Mouse (Mus musculus) spleen, postnatal 14 days (tissue): ENCODE measurements around the gene Frmd8.

ENCODE experiments used
- DNase-seq, 2 experiments: peaks; one replicate each; pipeline ENCODE4 v3.0.0; 2021 to 2022; ENCODE audit warnings: low spot score in 2 of 2

The Frmd8 gene

DNA sequence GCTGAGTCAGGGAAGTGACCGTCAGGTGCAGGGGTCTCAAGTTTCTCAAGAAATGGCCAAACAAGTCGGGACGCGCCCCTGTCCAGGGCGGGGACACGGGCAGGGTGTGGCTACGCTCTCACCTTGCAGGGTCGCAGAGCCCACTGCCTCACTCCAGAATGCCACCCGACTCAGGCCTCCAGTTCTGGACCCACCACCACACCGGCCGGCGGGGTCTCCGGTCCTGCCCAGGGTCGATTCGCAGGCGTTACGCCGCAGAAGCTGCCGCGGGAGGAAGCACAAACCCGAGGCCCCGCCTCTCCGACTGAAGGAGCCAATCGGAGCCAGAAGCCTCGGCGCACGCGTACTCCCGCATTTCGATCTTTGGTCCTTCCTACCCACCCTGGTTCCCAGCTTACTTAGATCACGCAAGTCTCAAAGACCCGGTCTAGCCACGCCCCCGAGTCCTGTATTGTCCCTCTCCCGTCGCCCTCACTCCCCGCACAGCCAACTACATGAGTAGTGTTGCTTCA, at the start of gene Frmd8:
Frmd8 (minus strand) TSS at position 306 of the 512 bp plus-strand sequence.
- peak; percentile 87 to 89 for DNase-seq

DNA sequence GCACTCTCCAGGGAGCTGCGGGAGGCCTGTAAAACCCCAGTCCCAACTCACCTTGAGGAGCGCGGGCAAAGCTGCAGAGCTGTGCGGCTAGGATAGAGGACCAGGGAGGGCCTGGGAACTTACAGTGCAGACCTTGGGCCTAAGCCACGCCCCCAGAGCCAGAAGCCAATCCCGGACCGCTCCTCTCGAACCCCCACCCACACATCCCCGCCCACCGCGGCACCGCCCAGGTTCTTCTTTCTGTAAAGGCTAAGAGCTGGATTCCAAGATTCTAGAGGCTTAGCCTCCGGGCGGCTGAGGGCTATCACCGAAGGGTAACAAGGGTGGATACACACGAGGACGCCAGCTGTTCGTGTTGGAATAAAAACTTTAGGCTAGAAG, 49.6 kb upstream of the Frmd8 start, which contains the start of gene Cdc42ep2:
Cdc42ep2 (minus strand) TSS at position 104 of the 381 bp plus-strand sequence.
- peak; percentile 91 to 93 for DNase-seq

DNA sequence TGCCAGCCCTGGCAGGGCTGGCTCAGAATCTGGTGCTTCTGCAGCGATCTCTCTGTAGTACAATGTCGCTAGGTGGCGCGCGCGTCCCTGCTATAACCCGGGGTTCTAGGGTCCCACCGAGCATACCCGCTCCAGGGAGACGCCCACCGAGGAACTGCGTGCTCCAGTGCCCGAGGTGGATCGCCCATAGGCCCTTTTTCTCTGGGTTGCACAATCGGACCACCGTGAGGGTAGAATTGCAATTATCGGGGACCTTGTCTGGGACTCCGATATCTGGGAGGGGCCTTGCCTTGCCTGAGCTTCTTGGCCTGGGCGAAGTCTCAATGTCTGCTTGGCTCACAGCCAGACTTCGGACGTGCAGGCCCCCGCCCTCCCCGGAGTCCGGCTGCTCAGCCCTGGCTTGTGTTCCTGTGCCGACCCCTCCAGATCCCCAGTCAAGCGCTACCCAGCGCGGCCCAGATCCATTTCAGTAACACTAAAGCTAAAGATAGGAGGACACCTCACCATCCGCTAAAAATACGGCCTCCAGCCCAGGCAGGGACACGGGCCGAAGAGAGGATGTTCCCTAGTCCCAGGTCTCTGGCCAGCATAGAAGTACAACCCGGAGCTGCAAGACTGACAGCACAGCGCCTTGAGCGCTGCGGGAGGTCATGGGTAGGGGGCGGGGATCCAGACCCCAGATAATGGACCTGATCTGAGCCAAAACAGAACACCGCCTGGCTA, 49.1 kb upstream of the Frmd8 start:
- DNase-seq = peak; percentile 75 to 86

DNA sequence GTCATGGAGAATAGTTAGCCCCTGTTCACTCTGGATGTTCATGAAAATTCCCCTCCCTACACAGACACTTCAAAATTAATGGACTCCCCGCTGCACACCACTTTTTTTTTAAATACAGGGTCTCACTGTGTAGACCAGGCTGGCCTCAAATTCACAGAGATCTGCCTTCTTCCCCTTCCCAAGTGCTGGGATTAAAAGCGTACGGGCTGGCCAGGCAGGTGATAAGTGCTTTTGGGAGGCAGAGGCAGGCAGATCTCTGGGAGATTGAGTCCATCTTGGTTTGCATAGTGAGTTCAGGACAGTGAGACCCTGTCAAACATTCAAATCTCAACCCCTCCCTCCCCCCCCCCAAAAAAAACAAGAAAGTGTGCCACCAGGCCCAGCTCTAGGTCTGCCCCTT, 47.9 kb upstream of the Frmd8 start:
- no peak for DNase-seq

DNA sequence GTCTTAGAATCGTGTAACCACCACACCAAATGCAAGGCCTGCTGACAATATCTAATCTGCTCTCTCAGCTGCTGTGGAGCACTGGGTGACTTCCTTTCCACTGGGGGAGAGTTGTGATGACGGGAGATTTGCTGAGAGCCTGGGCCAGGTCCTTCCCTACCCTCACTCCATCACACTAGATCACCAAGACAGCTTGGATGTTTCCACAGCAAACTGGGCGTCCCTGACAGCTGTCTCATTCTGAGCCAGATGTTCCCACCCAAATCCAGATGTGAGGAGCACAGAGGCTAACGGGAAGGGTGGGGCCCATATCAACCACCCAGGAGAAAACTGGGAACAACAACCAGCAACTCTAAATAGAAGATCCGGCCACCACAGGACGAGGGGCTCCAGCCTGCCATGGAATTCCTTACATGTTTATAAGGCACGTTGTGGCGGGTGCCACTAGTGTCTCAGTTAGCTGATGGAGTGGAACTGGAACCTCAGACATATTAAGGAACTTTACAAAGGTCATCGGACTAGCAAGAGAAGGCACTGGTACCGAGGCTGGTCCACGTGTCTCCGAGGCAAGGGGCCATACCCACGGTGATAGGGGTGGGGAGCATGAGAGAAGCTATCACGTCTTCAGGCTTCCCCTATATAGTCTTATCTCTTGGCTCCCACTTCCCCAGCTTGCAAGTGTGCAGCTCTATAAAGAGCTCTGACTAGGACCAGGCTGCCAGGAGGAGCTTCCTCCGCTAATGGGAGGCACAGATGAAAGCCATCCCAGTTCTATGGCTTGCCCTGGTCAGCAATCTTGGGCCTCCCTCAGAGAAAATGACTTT, 47.3 kb upstream of the Frmd8 start:
- no peak for DNase-seq

DNA sequence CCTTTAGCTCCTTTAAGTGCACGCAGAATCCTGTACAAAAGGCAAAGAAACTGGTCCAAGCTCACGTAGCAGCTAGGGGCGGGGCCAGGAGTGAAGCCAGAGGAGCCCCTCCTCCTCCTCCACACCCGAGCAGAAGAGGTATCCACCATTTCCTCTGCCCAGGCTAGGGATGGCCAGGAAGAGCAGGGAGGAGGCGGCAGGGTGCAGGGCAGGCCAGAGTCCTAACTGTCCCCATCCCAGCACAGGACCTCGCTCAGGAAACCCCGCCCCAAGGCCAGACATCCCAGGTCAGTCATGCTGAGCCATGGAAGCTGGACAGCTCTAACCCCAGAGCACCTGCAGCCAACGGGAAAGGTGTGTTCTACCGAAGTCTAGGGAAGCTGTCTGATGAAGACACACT, 46.6 kb upstream of the Frmd8 start:
- DNase-seq = no peak

DNA sequence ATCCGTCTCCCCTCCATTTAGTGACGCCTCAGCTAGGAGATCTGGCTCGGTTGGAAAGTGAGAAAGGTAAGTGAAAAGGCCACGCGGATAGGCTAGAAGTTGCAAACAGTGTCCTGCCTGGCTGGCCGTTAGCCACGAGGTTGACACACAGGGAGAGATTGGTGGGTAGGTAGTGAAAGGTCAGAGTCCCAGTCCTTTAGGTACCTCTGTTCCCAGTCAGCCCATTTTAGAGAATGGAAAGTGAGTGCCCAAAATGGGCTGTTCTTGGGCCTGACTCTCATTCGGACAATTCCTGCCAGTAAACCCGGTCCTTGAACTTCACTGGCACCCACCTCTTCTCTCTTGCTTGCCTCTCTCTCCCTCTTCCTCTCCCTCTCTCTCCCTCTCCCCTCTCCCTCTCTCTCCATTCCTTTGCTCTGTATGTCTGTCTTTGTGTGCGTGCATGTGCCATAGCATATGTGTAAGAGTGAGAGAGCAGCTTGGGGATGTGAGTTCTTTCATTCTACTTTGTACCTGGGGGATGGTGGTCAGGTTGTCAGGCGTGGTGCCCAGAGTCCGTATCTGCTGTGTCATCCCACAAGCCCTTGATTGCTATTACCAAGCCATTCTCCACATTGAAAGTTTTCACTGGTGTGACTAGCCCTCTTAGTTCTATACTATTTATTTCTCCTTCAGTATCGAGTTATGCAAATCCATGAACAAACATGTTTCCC, 38.1 kb upstream of the Frmd8 start, which contains the start of gene Dpf2:
Dpf2 (minus strand) TSS at position 4 of the 713 bp plus-strand sequence.
- DNase-seq = no peak

DNA sequence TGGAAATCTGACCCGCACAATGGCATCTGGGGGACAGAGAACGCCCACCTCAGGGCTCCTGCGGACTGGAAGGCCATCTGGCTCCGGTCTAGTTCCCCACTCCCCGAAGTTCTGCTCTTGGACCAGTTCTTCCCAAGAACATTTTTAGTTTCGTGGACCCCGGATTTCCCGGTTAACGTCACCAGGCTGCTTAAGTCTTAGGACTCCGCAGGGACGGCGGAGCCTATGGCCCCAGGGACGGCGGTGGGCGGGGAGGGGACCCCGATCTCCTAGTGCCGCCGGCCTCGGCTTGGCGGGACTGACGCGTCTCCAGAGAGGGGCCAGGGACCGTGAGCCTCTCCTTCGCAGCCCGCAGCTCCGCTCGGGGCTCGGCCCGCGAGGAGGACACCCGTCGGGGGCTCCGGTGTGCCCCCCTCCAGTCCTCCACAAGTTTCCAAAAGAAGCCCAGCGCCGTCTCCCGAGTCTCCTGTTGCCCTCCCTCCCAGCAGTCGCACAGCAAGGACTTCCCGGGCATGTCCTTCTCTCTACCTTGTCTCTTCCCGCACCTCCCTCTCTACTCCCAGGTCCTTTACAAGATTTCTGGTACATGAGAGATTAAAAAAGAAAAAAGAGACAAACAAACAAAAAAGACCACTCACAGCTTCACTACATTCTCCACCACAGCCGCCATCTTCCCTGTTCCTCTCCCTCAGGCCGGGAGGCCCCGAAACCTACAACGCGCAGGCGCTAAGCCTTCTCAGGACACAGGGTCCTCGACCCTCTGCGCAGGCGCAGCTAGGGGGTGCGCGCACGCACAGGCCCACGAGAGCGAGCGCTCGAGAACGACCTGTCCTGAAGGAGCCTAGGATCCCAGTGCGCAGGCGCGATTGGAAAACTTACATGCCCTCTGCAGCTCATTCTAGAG, 37.3 kb upstream of the Frmd8 start:
- peak; percentile 98 for DNase-seq

DNA sequence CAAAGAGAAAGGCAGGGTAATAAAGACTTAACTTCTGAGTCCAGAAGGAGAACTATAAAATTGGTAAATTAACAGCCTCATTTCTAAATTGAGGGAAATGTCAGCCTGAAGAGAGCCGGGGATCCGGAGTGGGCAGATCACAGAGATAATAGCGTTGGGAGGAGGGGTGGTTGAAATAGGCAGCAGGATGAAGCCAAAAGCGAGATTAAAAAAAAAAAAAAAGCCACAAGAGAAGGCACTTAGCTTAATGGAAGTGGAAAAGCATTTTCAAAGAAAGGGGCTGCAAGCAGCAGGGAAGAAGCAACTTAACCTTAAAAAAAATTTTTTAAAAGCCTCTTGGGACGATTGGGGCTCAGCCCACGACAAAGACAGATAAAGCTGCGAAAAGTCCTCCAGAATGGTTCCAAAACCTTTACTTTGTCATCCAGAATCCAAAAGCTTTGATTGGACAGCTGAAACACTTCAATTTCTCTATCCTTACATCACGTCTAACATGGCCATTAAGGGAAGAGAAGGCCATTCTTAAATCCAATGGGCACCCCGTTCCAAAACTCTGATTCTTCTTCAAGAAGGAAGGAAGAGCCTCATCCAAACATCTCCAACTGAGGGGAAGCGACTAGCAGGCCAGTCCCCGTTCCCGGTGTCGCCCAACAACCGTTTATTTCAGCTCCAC, 36.5 kb upstream of the Frmd8 start:
- DNase-seq = no peak

DNA sequence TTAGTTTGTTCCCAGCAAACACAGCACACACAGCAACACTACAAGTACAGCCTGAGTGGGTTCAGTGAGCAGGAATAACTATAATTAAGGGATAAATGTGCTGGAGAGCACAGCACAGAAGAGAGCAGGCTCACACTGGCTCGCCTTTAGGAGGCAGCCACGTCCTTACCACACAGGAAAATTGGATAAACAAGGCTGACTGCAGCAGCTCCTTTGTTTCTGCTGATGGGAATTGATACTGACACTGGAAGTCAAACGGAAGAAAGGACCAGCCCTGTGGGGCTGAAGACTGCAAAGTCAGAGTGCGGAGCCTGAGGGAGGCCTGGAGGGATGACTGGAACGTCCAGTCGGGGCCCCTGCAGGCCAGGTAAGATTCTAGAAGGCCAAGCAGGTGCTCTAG, 35.1 kb upstream of the Frmd8 start:
- DNase-seq = no peak

DNA sequence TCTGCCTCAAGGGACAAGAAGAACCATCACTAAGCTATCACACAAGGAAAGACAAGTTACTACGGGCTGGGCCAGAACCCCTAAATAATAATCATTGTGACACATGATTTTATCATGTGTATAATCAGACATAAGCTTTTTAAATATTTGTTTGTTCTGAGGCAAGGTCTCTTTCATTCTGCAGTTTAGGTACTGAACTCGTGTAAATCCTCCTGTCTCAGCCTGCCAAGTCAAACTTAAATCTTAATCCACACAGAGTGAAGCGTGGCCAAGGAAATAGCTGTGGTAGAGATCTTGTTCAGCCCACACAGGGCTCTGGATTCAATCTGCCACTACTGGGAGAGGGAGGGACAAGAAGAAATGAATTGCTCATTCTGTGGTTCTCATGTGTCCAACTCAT, 32.2 kb upstream of the Frmd8 start:
- DNase-seq = no peak

DNA sequence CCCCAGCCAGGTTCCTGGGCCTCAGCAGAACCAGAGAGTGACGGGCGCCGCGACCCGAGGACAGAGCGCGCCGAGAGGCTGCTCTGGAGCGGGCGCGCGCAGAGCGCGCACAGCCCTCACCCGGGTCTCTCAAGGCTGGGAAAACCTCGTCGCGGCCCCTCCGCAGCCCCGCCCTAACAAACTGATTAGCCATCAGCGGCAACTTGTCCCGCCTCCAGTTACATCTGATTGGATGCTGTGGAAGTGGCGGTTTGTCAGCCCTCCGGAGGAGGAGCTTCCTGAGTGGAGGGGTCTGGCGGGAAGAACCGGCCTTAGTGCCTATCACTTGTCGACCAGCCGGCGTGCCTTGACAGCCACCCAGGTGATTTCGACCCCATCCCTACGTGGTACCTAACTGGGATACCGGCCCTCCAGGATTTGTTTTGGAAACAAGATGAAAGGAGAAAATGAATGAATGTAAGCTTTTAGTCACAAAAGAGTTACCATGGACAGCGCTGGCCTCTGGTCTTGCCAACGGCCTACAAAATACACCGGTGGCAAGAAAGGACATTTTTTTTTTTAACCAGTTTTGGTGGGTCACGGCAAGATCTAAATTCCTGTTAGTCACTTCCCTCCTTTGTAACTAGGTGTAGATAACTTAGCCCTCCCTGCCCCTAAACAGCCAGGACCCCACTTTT, 19.1 kb upstream of the Frmd8 start, which contains the start of gene Tigd3:
Tigd3 (minus strand) TSS at position 148 of the 677 bp plus-strand sequence.
- DNase-seq = peak; percentile 89 to 90

DNA sequence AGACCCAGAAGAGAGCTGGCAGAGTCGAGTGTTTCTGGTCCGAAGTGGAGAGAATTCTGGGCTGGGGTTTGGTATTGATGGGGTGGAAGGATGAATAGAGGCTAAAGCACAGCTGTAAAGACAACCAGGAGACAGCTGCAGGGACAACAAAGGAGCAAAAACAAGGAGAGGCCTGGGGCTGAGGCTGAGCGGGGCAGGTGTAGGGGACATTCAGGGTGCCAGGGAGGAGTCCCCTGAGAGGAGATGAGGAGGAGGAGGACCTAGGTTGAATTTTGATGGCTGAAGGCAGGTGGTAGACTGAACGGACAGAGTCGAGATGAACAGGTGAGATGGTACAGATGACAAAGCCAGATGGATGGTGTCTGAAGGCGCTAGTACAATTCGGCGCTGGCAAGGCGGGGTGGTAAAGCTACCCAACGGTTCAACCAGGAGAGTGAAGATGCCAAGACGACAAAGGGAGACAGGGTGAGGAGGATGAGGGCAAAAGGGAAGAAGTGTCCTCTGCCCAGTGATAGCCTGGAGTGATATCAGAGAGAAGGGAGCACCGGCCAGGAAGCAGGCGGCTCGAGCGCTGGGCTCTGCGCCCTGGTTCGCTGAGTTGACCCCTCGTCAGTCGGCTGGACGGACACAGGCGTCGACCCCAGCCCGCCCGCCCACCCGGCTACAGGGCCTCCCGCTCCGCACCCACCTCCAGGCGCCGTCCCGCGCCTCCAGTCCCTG, 18.4 kb upstream of the Frmd8 start:
- no peak for DNase-seq

DNA sequence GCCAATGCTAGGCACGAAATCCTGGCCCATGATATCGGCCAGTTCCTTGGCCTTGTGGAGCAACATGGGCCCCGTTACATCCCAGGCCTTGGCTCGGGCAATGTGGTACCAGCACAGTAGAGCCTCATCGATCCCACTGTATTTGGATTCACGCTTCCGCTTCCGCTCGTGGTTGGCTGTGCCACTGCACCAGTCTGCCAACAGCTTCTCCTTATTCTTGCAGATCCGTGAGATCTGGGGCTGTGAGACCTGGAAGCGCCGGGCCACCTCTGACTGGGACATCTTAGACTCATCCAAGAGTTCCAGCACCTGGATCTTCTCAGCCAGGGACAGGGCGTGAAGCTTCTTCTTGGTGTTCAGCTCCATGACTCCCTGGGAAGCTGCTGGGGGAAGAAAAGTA, 17.7 kb upstream of the Frmd8 start:
- no peak for DNase-seq

DNA sequence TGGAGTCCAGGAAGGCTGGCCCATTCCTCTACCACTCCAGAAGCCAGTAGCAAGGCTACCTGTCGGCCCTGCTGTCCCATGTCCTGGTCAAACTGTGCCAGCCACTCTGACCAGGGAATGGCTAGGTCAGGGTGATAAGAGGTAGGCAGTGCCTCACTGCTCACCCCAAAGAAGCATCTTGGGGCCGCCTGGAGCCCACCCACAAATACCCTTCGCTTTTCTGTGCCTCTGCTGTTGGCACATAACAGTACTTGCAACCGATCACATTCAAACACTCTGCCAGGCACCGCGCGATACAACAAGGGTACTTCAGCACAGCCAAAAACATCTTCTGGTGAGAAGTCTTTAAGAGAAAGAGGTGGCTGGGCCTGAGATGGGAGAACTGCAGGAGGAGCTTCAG, 17.2 kb upstream of the Frmd8 start:
- no peak for DNase-seq

DNA sequence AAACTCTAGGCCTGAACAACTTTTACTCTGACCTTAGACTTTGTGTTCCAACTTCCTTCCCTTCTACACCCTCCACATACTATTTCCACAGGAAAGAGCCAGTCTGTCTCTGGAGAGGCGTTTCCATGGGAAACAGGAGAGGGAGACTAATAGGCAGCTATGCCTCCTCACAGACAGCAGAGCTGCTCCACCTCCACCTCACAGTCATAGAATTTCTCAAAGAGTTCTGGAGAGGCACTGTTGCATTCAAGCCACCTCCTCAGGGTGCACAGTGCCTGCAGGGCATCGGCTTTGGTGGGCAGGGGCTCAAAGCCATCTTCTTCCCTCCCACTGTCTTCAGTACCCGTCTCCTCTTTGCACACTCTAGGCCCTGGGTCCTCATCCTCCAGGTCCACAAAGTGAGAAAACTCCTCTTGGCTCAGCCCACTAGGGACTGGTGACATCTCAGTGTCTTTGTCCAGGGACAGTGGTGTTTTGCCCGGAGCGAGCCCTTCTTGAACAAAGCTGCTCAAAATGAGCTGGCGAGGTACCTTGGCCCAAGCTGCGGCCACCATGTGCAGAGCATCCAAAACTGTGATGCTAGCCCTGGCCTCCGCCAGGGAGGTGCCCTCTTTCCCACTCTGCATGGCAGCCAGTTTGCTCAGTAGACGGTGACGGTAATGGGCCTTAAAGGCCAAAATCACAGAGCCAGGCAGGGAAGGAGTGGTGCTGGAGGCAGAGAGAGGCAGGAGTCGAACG, 16.6 kb upstream of the Frmd8 start:
- DNase-seq = no peak

DNA sequence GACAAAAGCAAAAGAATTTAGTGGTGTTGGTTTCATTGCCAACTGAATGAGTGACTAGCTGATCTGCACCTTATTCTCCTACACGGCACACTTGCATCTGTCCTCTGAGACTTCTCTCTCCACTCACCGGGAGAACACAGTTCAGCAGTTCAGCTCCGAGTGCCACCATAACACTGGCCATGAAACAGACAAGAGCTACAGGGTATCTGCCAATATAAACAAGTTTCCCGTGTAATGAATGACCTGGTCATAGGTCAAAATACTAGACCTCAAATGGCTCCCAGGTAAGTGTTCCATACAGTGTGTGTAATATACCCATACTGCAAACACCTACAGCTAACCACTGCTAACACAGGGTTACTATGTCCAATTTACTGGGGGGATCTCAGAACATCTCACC, 14.1 kb upstream of the Frmd8 start:
- DNase-seq = no peak

DNA sequence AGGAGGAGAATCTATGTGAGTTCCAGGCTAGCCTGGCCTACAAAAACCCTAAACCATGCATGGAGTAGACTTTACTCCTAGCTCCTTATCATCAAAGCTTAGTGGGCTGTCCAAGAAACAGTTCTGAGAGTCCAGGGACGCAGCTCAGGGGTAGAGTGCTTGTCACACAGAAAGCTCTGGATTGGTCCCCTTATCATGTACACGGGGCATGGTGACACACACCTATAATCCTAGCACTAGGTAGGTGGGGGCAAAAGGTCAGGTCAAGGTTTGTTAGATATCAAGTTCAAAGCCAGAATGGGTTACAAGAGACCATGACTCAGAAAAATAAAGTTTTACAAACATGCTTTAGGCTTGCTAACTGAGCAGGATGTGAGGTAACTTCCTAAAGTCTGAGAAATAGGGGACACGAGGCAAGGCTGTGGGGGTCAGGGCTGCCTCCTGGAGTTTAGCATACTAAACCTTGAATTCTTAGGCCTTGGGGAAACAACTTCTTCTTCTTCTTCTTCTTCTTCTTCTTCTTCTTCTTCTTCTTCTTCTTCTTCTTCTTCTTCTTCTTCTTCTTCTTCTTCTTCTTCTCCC, 12.3 kb upstream of the Frmd8 start:
- no peak for DNase-seq
